Mouse (Mus musculus) hindbrain, embryonic 11.5 days (tissue): ENCODE measurements at regions not wholly inside any gene's neighbourhood (a gene's known extent, or its start where the extent isn't known, plus 50 kb on each side); places are given as distances from the start of the nearest gene placed in this dataset.

Source experiments
- ATAC-seq: fragments of 200-750 bp; cut with Nextera tagmentation; 2 replicates; pipeline ENCODE4 v1.8.0; 2017; ENCODE audit warnings: mild to moderate bottlenecking, moderate TSS enrichment, moderate library complexity; ENCODE audit not compliant: low FRiP score
- DNase-seq: peaks from one replicate; pipeline ENCODE4 v3.0.0-alpha.2; 2015; ENCODE audit warnings: low spot score
- H3K27ac ChIP-seq: fragments of 300-500 bp; sonication (generic); 2 replicates; pipeline ENCODE4 v1.5.1; 2014; ENCODE audit warnings: mild to moderate bottlenecking, low read depth, low read length
- H3K27me3 ChIP-seq: fragments of 300-500 bp; sonication (generic); 2 replicates; pipeline ENCODE4 v1.6.1; 2014; ENCODE audit warnings: mild to moderate bottlenecking, low read length, moderate library complexity, mixed read lengths; ENCODE audit not compliant: control insufficient read depth, insufficient read depth
- H3K36me3 ChIP-seq: fragments of 300-500 bp; sonication (generic); 2 replicates; pipeline ENCODE4 v1.6.1; 2014; ENCODE audit warnings: mild to moderate bottlenecking, low read length, moderate library complexity, mixed read lengths; ENCODE audit not compliant: control insufficient read depth, insufficient read depth
- H3K4me1 ChIP-seq: fragments of 300-500 bp; sonication (generic); replicated peaks from 2 replicates; pipeline ENCODE4 v1.6.1; 2014; ENCODE audit warnings: low read length, mixed read lengths; ENCODE audit not compliant: control insufficient read depth, insufficient read depth
- H3K4me2 ChIP-seq: fragments of 300-500 bp; sonication (generic); replicated peaks from 2 replicates; pipeline ENCODE4 v1.6.1; 2014; ENCODE audit warnings: mild to moderate bottlenecking, low read depth, low read length
- H3K4me3 ChIP-seq: fragments of 300-500 bp; sonication (generic); 2 replicates; pipeline ENCODE4 v1.5.1; 2014; ENCODE audit warnings: low read depth, low read length
- H3K9ac ChIP-seq: fragments of 300-500 bp; sonication (generic); 2 replicates; pipeline ENCODE4 v1.6.1; 2014; ENCODE audit warnings: low read depth, low read length
- H3K9me3 ChIP-seq: fragments of 300-500 bp; sonication (generic); 2 replicates; pipeline ENCODE4 v1.6.1; 2016; ENCODE audit warnings: low read length; ENCODE audit not compliant: control insufficient read depth
- WGBS: fragments of 180-500 bp; shearing (Covaris S2); extraction: QIAGEN DNeasy Blood & Tissue Kit; methylation state at CpG from one replicate; pipeline ENCODE4 v1.1.7; 2014; 5-methylcytosine and 5-hydroxymethylcytosine counted together

- ATAC-seq = no peak
- Histone ChIP-seq H3K9me3 (no peaks in the 10 kb centered on the region), H3K27ac (no peak overlapping the region), H3K4me1 (no peaks in the 10 kb centered on the region), H3K4me2 (no peak overlapping the region), H3K9ac (no peak overlapping the region), H3K4me3 (no peak overlapping the region), H3K27me3 (no peaks in the 10 kb centered on the region), H3K36me3 (no peaks in the 10 kb centered on the region)
- WGBS = 89% methylated on average over 1 of the region's 1 CpGs
- DNase-seq = no peak
These were observed 292.4 kb downstream of the Osr1 start for GRCm38 (mm10) chr12:9862301-9862700.

DNA sequence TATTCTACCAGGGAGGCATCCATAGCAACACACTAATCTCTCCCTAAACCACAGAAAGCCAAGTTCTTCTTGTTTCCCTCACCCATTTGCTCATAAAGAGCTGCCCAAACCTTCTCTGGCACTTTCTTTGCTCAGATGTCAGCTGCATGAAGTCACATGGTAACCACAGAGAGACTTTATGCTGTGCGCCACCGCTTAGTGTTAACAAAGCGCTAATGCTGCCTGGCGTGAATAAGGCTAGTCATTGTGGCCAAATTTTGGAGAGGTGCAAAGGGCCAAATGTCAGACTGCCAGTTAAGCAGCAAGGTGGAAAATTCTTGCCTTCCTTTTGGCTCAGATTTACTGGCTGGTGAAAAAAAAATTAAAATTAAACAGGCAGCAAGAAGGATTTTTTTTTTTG, 302.3 kb downstream of the Osr1 start:
- Histone ChIP-seq H3K4me1 (no peaks in the 10 kb centered on the region), H3K27ac (no peak overlapping the region), H3K36me3 (no peaks in the 10 kb centered on the region), H3K4me3 (no peak overlapping the region), H3K27me3 (no peaks in the 10 kb centered on the region), H3K9ac (no peak overlapping the region), H3K9me3 (no peaks in the 10 kb centered on the region), H3K4me2 (no peak overlapping the region)
- ATAC-seq (no peak), DNase-seq (no peak)
- 92% methylated on average over 4 of the region's 4 CpGs for WGBS

DNA sequence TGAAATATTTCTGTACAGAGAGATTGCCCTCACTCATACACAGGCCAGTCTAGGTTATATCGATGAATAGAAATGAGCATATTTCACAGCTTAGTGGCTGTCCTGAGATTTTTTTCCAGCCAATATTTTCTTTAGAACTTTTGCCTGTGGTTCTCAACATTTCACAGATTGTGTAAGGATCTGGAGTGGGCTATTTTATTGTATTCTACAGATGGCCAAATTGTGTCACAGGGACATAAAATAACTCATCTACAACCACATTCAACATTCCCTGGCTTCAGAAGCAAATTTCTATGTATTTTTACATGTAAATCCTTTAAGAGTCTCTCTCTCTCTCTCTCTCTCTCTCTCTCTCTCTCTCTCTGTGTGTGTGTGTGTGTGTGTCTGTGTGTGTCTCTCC, 303.3 kb downstream of the Osr1 start:
- 97% methylated on average over 1 of the region's 1 CpGs for WGBS
- Histone ChIP-seq H3K4me3 (no peak overlapping the region), H3K4me2 (no peak overlapping the region), H3K27me3 (no peaks in the 10 kb centered on the region), H3K9ac (no peak overlapping the region), H3K4me1 (no peaks in the 10 kb centered on the region), H3K36me3 (no peaks in the 10 kb centered on the region), H3K27ac (no peak overlapping the region), H3K9me3 (no peaks in the 10 kb centered on the region)
- ATAC-seq = no peak
- DNase-seq = no peak

GRCm38 (mm10) chr12:9874823-9875222, 304.9 kb downstream of the Osr1 start:
- 91% methylated on average over 2 of the region's 2 CpGs for WGBS
- Histone ChIP-seq H3K36me3 (no peaks in the 10 kb centered on the region), H3K27ac (no peak overlapping the region), H3K4me3 (no peak overlapping the region), H3K9ac (no peak overlapping the region), H3K9me3 (no peaks in the 10 kb centered on the region), H3K4me1 (no peaks in the 10 kb centered on the region), H3K27me3 (no peaks in the 10 kb centered on the region), H3K4me2 (no peak overlapping the region)
- DNase-seq = no peak
- ATAC-seq = no peak

- WGBS = 90% methylated on average over 2 of the region's 2 CpGs
- H3K9ac ChIP-seq = no peak overlapping the region
- H3K36me3 ChIP-seq = no peaks in the 10 kb centered on the region
- no peak overlapping the region for H3K4me3 ChIP-seq
- DNase-seq = no peak
- H3K27me3 ChIP-seq = no peaks in the 10 kb centered on the region
- H3K9me3 ChIP-seq = no peaks in the 10 kb centered on the region
- no peak for ATAC-seq
- H3K4me1 ChIP-seq = no peaks in the 10 kb centered on the region
- H3K27ac ChIP-seq = no peak overlapping the region
- H3K4me2 ChIP-seq = no peak overlapping the region
These were observed 312.2 kb downstream of the Osr1 start for GRCm38 (mm10) chr12:9881953-9882623.

DNA sequence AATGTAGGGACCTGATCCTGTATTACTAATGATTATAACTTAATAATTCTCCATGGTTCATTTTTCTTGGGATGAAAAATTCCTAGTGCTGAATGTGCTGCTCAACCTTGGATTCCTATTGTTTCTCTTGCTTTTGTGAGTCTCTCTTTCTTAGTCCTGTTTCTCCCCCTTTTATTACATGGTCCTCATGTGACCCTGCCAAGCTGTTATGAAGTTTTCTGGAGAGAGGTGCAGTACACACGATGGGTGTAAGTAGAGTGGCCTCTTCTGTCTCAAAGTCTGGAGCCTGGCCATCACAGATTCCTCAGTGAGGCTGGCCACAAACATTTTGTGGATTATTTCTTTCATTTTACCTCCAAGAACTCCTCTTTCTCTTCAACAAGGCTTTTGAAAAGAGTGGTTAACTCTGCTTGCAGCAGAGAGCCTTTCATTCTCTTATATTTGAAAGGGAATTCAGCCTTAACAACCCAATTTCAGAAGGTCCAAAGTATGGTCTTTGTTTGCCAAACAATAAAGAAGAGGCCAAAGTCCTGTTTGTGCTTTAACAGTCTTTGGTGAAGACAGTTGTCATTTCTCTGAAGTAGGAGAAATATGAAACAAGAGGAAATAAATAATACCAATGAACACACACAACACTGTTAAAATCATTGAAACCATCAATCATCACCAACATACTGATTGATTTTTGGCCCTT, 313.3 kb downstream of the Osr1 start:
- WGBS = 59% methylated on average over 1 of the region's 1 CpGs
- no peak overlapping the region for H3K27ac ChIP-seq
- no peaks in the 10 kb centered on the region for H3K36me3 ChIP-seq
- H3K9ac ChIP-seq = no peak overlapping the region
- H3K4me3 ChIP-seq = no peak overlapping the region
- no peaks in the 10 kb centered on the region for H3K9me3 ChIP-seq
- H3K4me1 ChIP-seq = no peaks in the 10 kb centered on the region
- DNase-seq = no peak
- H3K4me2 ChIP-seq = no peak overlapping the region
- H3K27me3 ChIP-seq = no peaks in the 10 kb centered on the region
- ATAC-seq = no peak

DNA sequence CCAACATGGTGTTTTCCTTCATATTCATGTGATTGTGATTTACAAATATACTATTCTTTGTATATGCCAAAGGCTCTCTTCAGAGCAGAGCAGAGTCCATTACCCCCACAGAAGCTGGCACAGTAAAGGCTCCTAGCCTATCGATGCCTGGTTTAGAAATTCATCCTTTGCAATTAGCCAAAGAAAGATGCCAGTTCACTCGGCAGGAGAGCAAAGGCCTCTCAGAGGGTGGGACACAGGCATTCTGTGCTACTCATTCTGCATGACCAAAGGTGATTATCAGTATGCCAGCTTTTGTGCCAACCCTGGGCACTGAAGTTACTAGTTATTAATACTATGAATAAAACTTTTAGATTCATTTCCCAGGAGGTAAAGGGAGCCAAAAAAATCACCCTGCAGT, 324.6 kb downstream of the Osr1 start:
- Histone ChIP-seq H3K9ac (no peak overlapping the region), H3K4me1 (no peaks in the 10 kb centered on the region), H3K4me3 (no peak overlapping the region), H3K36me3 (no peaks in the 10 kb centered on the region), H3K27ac (no peak overlapping the region), H3K9me3 (no peaks in the 10 kb centered on the region), H3K27me3 (no peaks in the 10 kb centered on the region), H3K4me2 (no peak overlapping the region)
- DNase-seq (no peak), ATAC-seq (no peak)
- WGBS = 86% methylated on average over 2 of the region's 2 CpGs

DNA sequence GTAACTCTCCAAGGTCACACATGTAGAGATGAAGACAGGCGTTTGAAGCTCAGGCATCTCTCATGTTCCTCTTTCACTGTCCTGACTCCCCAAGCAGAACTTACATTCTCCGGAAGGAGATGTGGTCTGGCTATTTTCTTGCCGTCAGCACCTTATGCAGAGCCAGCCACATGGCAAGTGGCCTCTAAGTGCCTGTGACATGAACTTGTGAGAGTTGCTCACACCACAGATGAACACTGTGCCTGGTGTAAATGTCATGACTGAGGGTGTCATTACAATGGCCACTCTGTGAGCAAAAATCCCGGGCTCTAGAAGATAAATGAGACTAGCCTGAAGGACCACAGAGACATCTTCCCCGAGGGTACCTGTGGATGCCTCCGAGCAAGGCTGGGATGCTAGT, 328.1 kb downstream of the Osr1 start:
- H3K9me3 ChIP-seq = no peaks in the 10 kb centered on the region
- no peak for ATAC-seq
- 89% methylated on average over 6 of the region's 6 CpGs for WGBS
- H3K27ac ChIP-seq = no peak overlapping the region
- H3K36me3 ChIP-seq = no peaks in the 10 kb centered on the region
- H3K4me3 ChIP-seq = no peak overlapping the region
- H3K4me2 ChIP-seq = no peak overlapping the region
- H3K27me3 ChIP-seq = no peaks in the 10 kb centered on the region
- no peaks in the 10 kb centered on the region for H3K4me1 ChIP-seq
- no peak overlapping the region for H3K9ac ChIP-seq
- DNase-seq = no peak

DNA sequence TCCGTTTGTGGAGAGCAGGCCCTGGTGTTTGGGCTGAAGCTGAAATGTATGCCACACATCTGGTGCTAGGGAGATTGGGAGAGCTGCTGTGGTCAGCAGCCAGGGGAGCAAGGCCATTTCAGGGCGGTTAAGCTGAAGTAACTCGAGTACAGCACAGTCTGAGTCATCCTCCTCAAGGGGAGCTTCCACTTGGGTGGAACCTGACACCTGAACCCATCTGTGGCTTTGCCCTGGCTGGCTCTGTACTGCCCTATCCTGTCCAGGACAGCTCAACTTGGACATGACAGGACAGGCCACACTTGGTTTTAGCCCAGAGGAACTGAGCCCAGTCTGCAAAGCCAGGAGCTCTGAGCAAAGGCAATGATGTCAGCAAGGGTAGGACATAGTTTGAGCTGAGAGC, 328.5 kb downstream of the Osr1 start:
- no peak for DNase-seq
- ATAC-seq = no peak
- 52% methylated on average over 3 of the region's 3 CpGs for WGBS

More for the DNA sequence above, 328.5 kb downstream of the Osr1 start:
- H3K27ac ChIP-seq = no peak overlapping the region
- H3K9me3 ChIP-seq = no peaks in the 10 kb centered on the region
- no peaks in the 10 kb centered on the region for H3K27me3 ChIP-seq
- H3K4me3 ChIP-seq = no peak overlapping the region
- H3K4me2 ChIP-seq = no peak overlapping the region
- H3K36me3 ChIP-seq = no peaks in the 10 kb centered on the region
- H3K9ac ChIP-seq = no peak overlapping the region
- no peaks in the 10 kb centered on the region for H3K4me1 ChIP-seq
